Mouse (Mus musculus): ENCODE measurements around the gene L3hypdh.

GRCm38 (mm10) chr12:72031171-72031570 lies 54.1 kb downstream of the L3hypdh start:
- TF ChIP-seq CTCF (IDR thresholded peaks at IDR 0.05; ENCODE audit: insufficient read depth, low read length) (no peak), POLR2A (IDR thresholded peaks at IDR 0.05; ENCODE audit: borderline replicate concordance, extremely low read depth, low read depth, low read length) (no peak)

Data from lung, adult 2 months (tissue).